Mouse (Mus musculus): ENCODE measurements at regions not wholly inside any gene's neighbourhood (a gene's known extent, or its start where the extent isn't known, plus 50 kb on each side); places are given as distances from the start of the nearest gene placed in this dataset.

DNA sequence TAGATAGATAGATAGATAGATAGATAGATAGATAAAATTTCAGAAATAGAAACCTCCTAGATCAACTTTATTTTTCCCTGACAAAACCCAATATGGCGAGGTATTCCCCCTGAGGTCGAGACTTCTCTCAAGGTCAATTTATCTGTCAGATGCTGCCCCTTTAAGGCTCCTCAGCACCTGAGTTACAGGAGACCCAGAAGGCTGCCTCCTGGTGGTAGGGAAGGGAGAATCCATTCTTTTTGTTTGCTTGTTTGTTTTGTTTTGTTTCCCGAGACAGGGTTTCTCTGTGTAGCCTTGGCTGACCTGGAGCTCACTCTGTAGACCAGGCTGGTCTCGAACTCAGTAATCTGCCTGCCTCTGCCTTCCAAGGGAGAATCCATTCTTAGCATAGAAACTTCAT, 127.3 kb upstream of the Stac start:
- peak; percentile 37; the same call in 1 of the 2 replicates for TF ChIP-seq CTCF (conservative IDR thresholded peaks at IDR 0.05; ENCODE audit: insufficient read depth, insufficient read length, low read depth, low read length)
- no peak for TF ChIP-seq POLR2A (IDR thresholded peaks at IDR 0.05; ENCODE audit: low read depth, low read length)
